Mouse (Mus musculus): ENCODE measurements around the gene Rbbp5. TPM values are rescaled to one million over a fixed set of nuclear protein-coding genes. Genes with fewer than 3 reads are reported as not detected.

The Rbbp5 gene
- polyA plus RNA-seq, 1 experiment from 2014 or later = 64.1 TPM

GRCm38 (mm10) chr1:132530631-132531191, 53.5 kb downstream of the Rbbp5 start:
- DNase-seq (ENCODE audit: low spot score) (peak; percentile 47), ATAC-seq (replicated peaks; ENCODE audit: insufficient number of reproducible peaks, low FRiP score, low TSS enrichment, low read depth) (peak; percentile 72)
- WGBS = 3% methylated on average over 5 of the region's 5 CpGs
- Histone ChIP-seq H3K27ac (replicated peaks; ENCODE audit: low read depth, low read length) (no peak overlapping the region), H3K9me3 (replicated peaks; ENCODE audit: control insufficient read depth, low read length) (no peaks in the 10 kb centered on the region), H3K27me3 (ENCODE audit: control insufficient read depth, insufficient read depth, low read length) (peaks cover 2% of the 10 kb centered on the region; the same call in 1 of the 2 replicates), H3K4me3 (ENCODE audit: low read depth, low read length) (no peak overlapping the region), H3K36me3 (replicated peaks; ENCODE audit: control insufficient read depth, insufficient read depth, low read depth, low read length) (no peaks in the 10 kb centered on the region), H3K9ac (replicated peaks; ENCODE audit: low read length) (no peak overlapping the region), H3K4me1 (ENCODE audit: control insufficient read depth, insufficient read depth, low read length) (peaks cover 3% of the 10 kb centered on the region; the same call in 1 of the 2 replicates), H3K4me2 (ENCODE audit: low read depth, low read length) (no peak overlapping the region)

GRCm38 (mm10) chr1:132532521-132532920, 55.4 kb downstream of the Rbbp5 start:
- ATAC-seq (replicated peaks; ENCODE audit: insufficient number of reproducible peaks, low FRiP score, low TSS enrichment, low read depth) (no peak), DNase-seq (ENCODE audit: low spot score) (no peak)
- H3K27me3 ChIP-seq (ENCODE audit: control insufficient read depth, insufficient read depth, low read length) = peaks cover 2% of the 10 kb centered on the region; the same call in 1 of the 2 replicates
- no peak overlapping the region for H3K4me3 ChIP-seq (ENCODE audit: low read depth, low read length)
- WGBS = 60% methylated on average over 9 of the region's 9 CpGs
- H3K36me3 ChIP-seq (replicated peaks; ENCODE audit: control insufficient read depth, insufficient read depth, low read depth, low read length) = no peaks in the 10 kb centered on the region
- peaks cover 3% of the 10 kb centered on the region; the same call in 1 of the 2 replicates for H3K4me1 ChIP-seq (ENCODE audit: control insufficient read depth, insufficient read depth, low read length)
- no peaks in the 10 kb centered on the region for H3K9me3 ChIP-seq (replicated peaks; ENCODE audit: control insufficient read depth, low read length)
- H3K27ac ChIP-seq (replicated peaks; ENCODE audit: low read depth, low read length) = no peak overlapping the region
- H3K4me2 ChIP-seq (ENCODE audit: low read depth, low read length) = no peak overlapping the region
- no peak overlapping the region for H3K9ac ChIP-seq (replicated peaks; ENCODE audit: low read length)

DNA sequence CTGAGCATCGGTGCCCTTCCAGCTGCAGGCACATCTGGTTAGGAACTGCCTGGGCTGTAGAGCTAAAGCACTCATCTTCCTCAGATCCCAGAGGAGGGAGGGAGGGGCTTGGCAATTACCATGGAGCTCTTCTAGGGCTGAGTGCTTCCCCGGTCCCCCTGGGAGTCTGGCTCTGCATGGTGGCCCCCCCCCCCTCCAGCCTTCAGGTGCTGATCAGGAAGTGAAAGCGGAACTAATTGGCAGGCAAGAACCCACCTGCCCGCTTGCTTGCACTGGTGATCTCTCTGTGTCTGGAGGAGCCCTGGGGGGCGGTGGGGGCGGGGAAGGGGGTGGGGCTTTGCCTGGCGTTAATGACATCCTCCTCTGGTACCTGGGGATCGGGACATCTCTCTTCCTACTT, 56.7 kb downstream of the Rbbp5 start:
- no peak overlapping the region for H3K4me3 ChIP-seq (ENCODE audit: low read depth, low read length)
- H3K4me2 ChIP-seq (ENCODE audit: low read depth, low read length) = no peak overlapping the region

DNA sequence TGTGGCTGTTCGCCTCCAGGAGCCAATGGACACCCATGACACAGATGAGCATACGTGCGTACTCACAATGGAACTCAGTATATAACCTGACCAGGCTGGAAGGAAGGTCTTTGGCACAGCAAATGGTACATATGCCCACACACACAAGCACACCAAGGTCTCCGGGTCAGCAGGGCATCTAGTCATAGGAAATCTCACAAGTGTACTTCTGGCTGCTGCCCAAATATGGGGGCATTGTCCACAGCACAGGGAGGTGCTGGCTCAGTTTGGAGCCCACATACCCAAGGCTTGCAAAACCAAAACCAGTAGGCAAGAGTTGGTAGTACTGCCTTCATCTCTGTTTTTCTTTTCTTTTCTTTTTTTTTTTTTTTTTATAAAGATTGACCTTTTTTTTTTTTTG, 58.4 kb downstream of the Rbbp5 start:
- Histone ChIP-seq H3K4me2 (ENCODE audit: low read depth, low read length) (no peak overlapping the region), H3K4me1 (ENCODE audit: control insufficient read depth, insufficient read depth, low read length) (peaks cover 3% of the 10 kb centered on the region; the same call in 1 of the 2 replicates), H3K4me3 (ENCODE audit: low read depth, low read length) (no peak overlapping the region), H3K27ac (replicated peaks; ENCODE audit: low read depth, low read length) (no peak overlapping the region), H3K9me3 (replicated peaks; ENCODE audit: control insufficient read depth, low read length) (no peaks in the 10 kb centered on the region), H3K36me3 (replicated peaks; ENCODE audit: control insufficient read depth, insufficient read depth, low read depth, low read length) (no peaks in the 10 kb centered on the region), H3K9ac (replicated peaks; ENCODE audit: low read length) (no peak overlapping the region), H3K27me3 (ENCODE audit: control insufficient read depth, insufficient read depth, low read length) (peaks cover 2% of the 10 kb centered on the region; the same call in 1 of the 2 replicates)
- ATAC-seq (replicated peaks; ENCODE audit: insufficient number of reproducible peaks, low FRiP score, low TSS enrichment, low read depth) (no peak), DNase-seq (ENCODE audit: low spot score) (no peak)
- WGBS = 90% methylated on average over 4 of the region's 4 CpGs

More for the DNA sequence above, 56.7 kb downstream of the Rbbp5 start:
- 2% methylated on average over 8 of the region's 8 CpGs for WGBS
- no peaks in the 10 kb centered on the region for H3K36me3 ChIP-seq (replicated peaks; ENCODE audit: control insufficient read depth, insufficient read depth, low read depth, low read length)
- H3K27ac ChIP-seq (replicated peaks; ENCODE audit: low read depth, low read length) = no peak overlapping the region
- ATAC-seq (replicated peaks; ENCODE audit: insufficient number of reproducible peaks, low FRiP score, low TSS enrichment, low read depth) (0 out of 2 replicates have a peak, but pooled peaks have one; percentile 41), DNase-seq (ENCODE audit: low spot score) (no peak)
- peaks cover 2% of the 10 kb centered on the region; the same call in 1 of the 2 replicates for H3K27me3 ChIP-seq (ENCODE audit: control insufficient read depth, insufficient read depth, low read length)
- H3K9me3 ChIP-seq (replicated peaks; ENCODE audit: control insufficient read depth, low read length) = no peaks in the 10 kb centered on the region
- H3K4me1 ChIP-seq (ENCODE audit: control insufficient read depth, insufficient read depth, low read length) = peaks cover 3% of the 10 kb centered on the region; the same call in 1 of the 2 replicates
- H3K9ac ChIP-seq (replicated peaks; ENCODE audit: low read length) = no peak overlapping the region

GRCm38 (mm10) chr1:132536416-132536815, 59.3 kb downstream of the Rbbp5 start:
- H3K9me3 ChIP-seq (replicated peaks; ENCODE audit: control insufficient read depth, low read length) = no peaks in the 10 kb centered on the region
- no peak for ATAC-seq (replicated peaks; ENCODE audit: insufficient number of reproducible peaks, low FRiP score, low TSS enrichment, low read depth)
- peaks cover 7% of the 10 kb centered on the region; the same call in 1 of the 2 replicates for H3K4me1 ChIP-seq (ENCODE audit: control insufficient read depth, insufficient read depth, low read length)
- H3K4me3 ChIP-seq (ENCODE audit: low read depth, low read length) = no peak overlapping the region
- 87% methylated on average over 3 of the region's 3 CpGs for WGBS
- DNase-seq (ENCODE audit: low spot score) = no peak
- H3K9ac ChIP-seq (replicated peaks; ENCODE audit: low read length) = no peak overlapping the region
- no peak overlapping the region for H3K4me2 ChIP-seq (ENCODE audit: low read depth, low read length)
- no peaks in the 10 kb centered on the region for H3K36me3 ChIP-seq (replicated peaks; ENCODE audit: control insufficient read depth, insufficient read depth, low read depth, low read length)
- H3K27me3 ChIP-seq (ENCODE audit: control insufficient read depth, insufficient read depth, low read length) = peaks cover 2% of the 10 kb centered on the region
- no peak overlapping the region for H3K27ac ChIP-seq (replicated peaks; ENCODE audit: low read depth, low read length)

DNA sequence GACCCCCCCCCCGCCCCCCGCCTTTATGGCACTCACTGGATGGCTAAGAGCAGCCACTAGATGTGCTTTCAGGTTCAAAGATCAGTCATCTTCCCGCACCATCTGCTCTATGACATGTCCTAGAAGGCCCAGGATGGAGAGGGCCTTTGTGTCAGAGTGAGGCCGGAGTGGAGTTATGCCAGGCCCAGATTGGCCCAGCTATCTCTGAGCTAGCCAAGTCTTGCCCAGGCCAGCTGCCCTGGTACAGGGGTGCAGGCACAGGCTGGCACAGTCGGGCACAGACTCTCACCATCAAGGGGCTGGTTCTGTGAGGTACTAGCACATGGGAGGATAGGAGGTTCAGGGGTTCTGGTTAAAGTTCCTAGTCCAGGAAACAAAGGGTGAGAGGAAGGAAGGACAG, 60.6 kb downstream of the Rbbp5 start:
- WGBS = 87% methylated on average over 5 of the region's 5 CpGs
- ATAC-seq (replicated peaks; ENCODE audit: insufficient number of reproducible peaks, low FRiP score, low TSS enrichment, low read depth) (no peak), DNase-seq (ENCODE audit: low spot score) (no peak)
- Histone ChIP-seq H3K9me3 (replicated peaks; ENCODE audit: control insufficient read depth, low read length) (no peaks in the 10 kb centered on the region), H3K4me3 (ENCODE audit: low read depth, low read length) (no peak overlapping the region), H3K9ac (replicated peaks; ENCODE audit: low read length) (no peak overlapping the region), H3K4me2 (ENCODE audit: low read depth, low read length) (no peak overlapping the region), H3K36me3 (replicated peaks; ENCODE audit: control insufficient read depth, insufficient read depth, low read depth, low read length) (no peaks in the 10 kb centered on the region), H3K27me3 (ENCODE audit: control insufficient read depth, insufficient read depth, low read length) (peaks cover 10% of the 10 kb centered on the region), H3K4me1 (ENCODE audit: control insufficient read depth, insufficient read depth, low read length) (peaks cover 7% of the 10 kb centered on the region; the same call in 1 of the 2 replicates), H3K27ac (replicated peaks; ENCODE audit: low read depth, low read length) (no peak overlapping the region)

GRCm38 (mm10) chr1:132540701-132541100, 63.5 kb downstream of the Rbbp5 start:
- H3K36me3 ChIP-seq (replicated peaks; ENCODE audit: control insufficient read depth, insufficient read depth, low read depth, low read length) = no peaks in the 10 kb centered on the region
- peaks cover 22% of the 10 kb centered on the region for H3K27me3 ChIP-seq (ENCODE audit: control insufficient read depth, insufficient read depth, low read length)
- H3K4me3 ChIP-seq (ENCODE audit: low read depth, low read length) = no peak overlapping the region
- ATAC-seq (replicated peaks; ENCODE audit: insufficient number of reproducible peaks, low FRiP score, low TSS enrichment, low read depth) (no peak), DNase-seq (ENCODE audit: low spot score) (no peak)
- H3K4me1 ChIP-seq (ENCODE audit: control insufficient read depth, insufficient read depth, low read length) = peaks cover 4% of the 10 kb centered on the region; the same call in 1 of the 2 replicates
- WGBS = 58% methylated on average over 7 of the region's 7 CpGs
- no peak overlapping the region for H3K9ac ChIP-seq (replicated peaks; ENCODE audit: low read length)
- no peaks in the 10 kb centered on the region for H3K9me3 ChIP-seq (replicated peaks; ENCODE audit: control insufficient read depth, low read length)
- no peak overlapping the region for H3K27ac ChIP-seq (replicated peaks; ENCODE audit: low read depth, low read length)
- H3K4me2 ChIP-seq (ENCODE audit: low read depth, low read length) = no peak overlapping the region

DNA sequence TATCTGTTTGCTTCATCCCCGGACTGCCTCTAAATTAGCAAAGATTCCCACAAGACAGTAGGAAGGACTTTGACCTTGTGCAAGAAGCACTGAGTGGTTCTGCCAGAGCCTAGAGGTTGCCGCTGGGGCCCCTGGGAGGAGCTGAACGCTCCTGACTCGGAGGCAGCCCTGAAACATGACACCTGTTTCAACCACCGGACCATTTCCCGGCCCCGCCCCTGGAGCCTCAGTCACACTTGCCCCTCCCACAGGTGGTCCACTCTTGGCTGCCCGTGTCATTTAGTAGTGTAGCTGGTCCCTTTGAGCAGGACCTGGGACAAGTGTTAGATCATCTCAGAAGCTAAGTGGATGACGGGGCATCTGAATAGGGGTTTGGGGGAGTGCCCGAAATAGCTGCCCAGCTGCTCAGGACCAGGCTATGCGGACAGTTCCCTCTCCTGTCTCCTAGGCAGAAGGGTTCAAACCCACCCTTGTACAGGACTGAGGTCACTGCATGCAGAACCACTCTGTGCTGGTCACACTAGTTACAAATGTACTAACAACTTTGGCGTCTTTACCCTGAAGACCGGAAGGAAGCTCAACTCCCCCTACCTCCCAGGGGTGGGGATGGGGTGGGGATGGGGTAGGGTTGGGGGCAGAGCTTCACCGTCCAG, 64.1 kb downstream of the Rbbp5 start:
- ATAC-seq (replicated peaks; ENCODE audit: insufficient number of reproducible peaks, low FRiP score, low TSS enrichment, low read depth) = peak; percentile 36; the same call in 1 of the 2 replicates
- Histone ChIP-seq H3K9me3 (replicated peaks; ENCODE audit: control insufficient read depth, low read length) (no peaks in the 10 kb centered on the region), H3K27ac (replicated peaks; ENCODE audit: low read depth, low read length) (no peak overlapping the region), H3K4me3 (ENCODE audit: low read depth, low read length) (peak overlapping the region; percentile 3; the same call in 1 of the 2 replicates), H3K4me2 (ENCODE audit: low read depth, low read length) (peak overlapping the region; percentile 5; the same call in 1 of the 2 replicates), H3K4me1 (ENCODE audit: control insufficient read depth, insufficient read depth, low read length) (peaks cover 4% of the 10 kb centered on the region; the same call in 1 of the 2 replicates), H3K9ac (replicated peaks; ENCODE audit: low read length) (no peak overlapping the region), H3K36me3 (replicated peaks; ENCODE audit: control insufficient read depth, insufficient read depth, low read depth, low read length) (no peaks in the 10 kb centered on the region), H3K27me3 (ENCODE audit: control insufficient read depth, insufficient read depth, low read length) (peaks cover 22% of the 10 kb centered on the region)
- 4% methylated on average over 14 of the region's 14 CpGs for WGBS
- peak; percentile 68 for DNase-seq (ENCODE audit: low spot score)

Measured in embryonic facial prominence, embryonic 11.5 days (tissue).